Comparison of ENCODE assay signal across 9 mouse cellular contexts in genomic region chr5:125071919-125072318, GRCm38 (mm10).
DNase-seq lines count a peak whose midpoint lies in the region; ATAC-seq lines count a peak whose summit lies in the region.
"Had no signal": no experiment of that assay in that cellular context is flagged by ENCODE, and none has a peak within 500 bp of the region (broad histone marks: within the 10 kb centered on the region; RNA-seq: fewer than 3 reads in every experiment).

No protein-coding gene starts in this region.

- peaks cover 88% of the 10 kb centered on the region for H3K36me3 ChIP-seq in embryonic facial prominence, embryonic 13.5 days
- no peaks in the 10 kb centered on the region for H3K36me3 ChIP-seq in intestine, embryonic 16.5 days (ENCODE audit: control insufficient read depth, insufficient read depth, low read length)
- H3K36me3 ChIP-seq in midbrain, embryonic 11.5 days (ENCODE audit: control insufficient read depth, insufficient read depth, low read length): peaks cover under 1% of the 10 kb centered on the region; the same call in 1 of the 2 replicates
- H3K36me3 ChIP-seq in midbrain, embryonic 13.5 days: peaks cover 26% of the 10 kb centered on the region

- no peak for ATAC-seq in embryonic facial prominence, embryonic 13.5 days (ENCODE audit: insufficient number of reproducible peaks, insufficient read depth, low FRiP score, low TSS enrichment, low read depth)
- ATAC-seq in intestine, embryonic 16.5 days: no peak
- ATAC-seq in midbrain, embryonic 11.5 days (ENCODE audit: low FRiP score): no peak
- no peak for ATAC-seq in midbrain, embryonic 13.5 days

- peak overlapping the region; percentile 51 for H3K27ac ChIP-seq in embryonic facial prominence, embryonic 13.5 days
- H3K27ac ChIP-seq in intestine, embryonic 16.5 days (ENCODE audit: low read length): peak overlapping the region; percentile 37
- no peak overlapping the region for H3K27ac ChIP-seq in midbrain, embryonic 11.5 days (ENCODE audit: low read depth, low read length)
- no peak overlapping the region for H3K27ac ChIP-seq in midbrain, embryonic 13.5 days
- H3K27ac ChIP-seq: liver, embryonic 14.5 days had no signal

- H3K9me3 ChIP-seq in embryonic facial prominence, embryonic 13.5 days: no peaks in the 10 kb centered on the region
- no peaks in the 10 kb centered on the region for H3K9me3 ChIP-seq in intestine, embryonic 16.5 days (ENCODE audit: control insufficient read depth, low read length)
- no peaks in the 10 kb centered on the region for H3K9me3 ChIP-seq in midbrain, embryonic 11.5 days (ENCODE audit: control insufficient read depth, low read length)
- H3K9me3 ChIP-seq in midbrain, embryonic 13.5 days: no peaks in the 10 kb centered on the region

- peaks cover 35% of the 10 kb centered on the region for H3K4me1 ChIP-seq in embryonic facial prominence, embryonic 13.5 days
- H3K4me1 ChIP-seq in intestine, embryonic 16.5 days (ENCODE audit: control insufficient read depth, insufficient read depth, low read length): peaks cover 54% of the 10 kb centered on the region
- H3K4me1 ChIP-seq in midbrain, embryonic 11.5 days (ENCODE audit: control insufficient read depth, insufficient read depth, low read length): no peaks in the 10 kb centered on the region
- H3K4me1 ChIP-seq in midbrain, embryonic 13.5 days (replicated peaks): peaks cover 34% of the 10 kb centered on the region

- DNase-seq in kidney, postnatal 10 days: peak; percentile 69
- DNase-seq in kidney, adult 8-10 months: no peak
- DNase-seq in lung, postnatal 4 days: peak; percentile 83 to 91
- DNase-seq in midbrain, embryonic 11.5 days (ENCODE audit: low spot score, missing footprints): no peak
- no peak for DNase-seq in right cerebral cortex, adult 18-20 months

- 0 out of 2 replicates have a peak overlapping the region, but pooled peaks have one; percentile 27 for H3K9ac ChIP-seq in embryonic facial prominence, embryonic 13.5 days
- H3K9ac ChIP-seq in intestine, embryonic 16.5 days (ENCODE audit: low read depth, low read length): no peak overlapping the region
- no peak overlapping the region for H3K9ac ChIP-seq in midbrain, embryonic 11.5 days (ENCODE audit: low read length)
- no peak overlapping the region for H3K9ac ChIP-seq in midbrain, embryonic 13.5 days (replicated peaks)
- H3K9ac ChIP-seq: liver, embryonic 14.5 days had no signal

- H3K27me3 ChIP-seq in embryonic facial prominence, embryonic 13.5 days: no peaks in the 10 kb centered on the region
- no peaks in the 10 kb centered on the region for H3K27me3 ChIP-seq in intestine, embryonic 16.5 days (replicated peaks; ENCODE audit: control insufficient read depth, insufficient read depth, low read length)
- no peaks in the 10 kb centered on the region for H3K27me3 ChIP-seq in midbrain, embryonic 11.5 days (ENCODE audit: control insufficient read depth, insufficient read depth, low read length)
- H3K27me3 ChIP-seq in midbrain, embryonic 13.5 days: no peaks in the 10 kb centered on the region

- WGBS in embryonic facial prominence, embryonic 13.5 days: 67% methylated on average over 4 of the region's 4 CpGs
- 42% methylated on average over 4 of the region's 4 CpGs for WGBS in intestine, embryonic 16.5 days
- WGBS in midbrain, embryonic 11.5 days: 78% methylated on average over 4 of the region's 4 CpGs
- WGBS in midbrain, embryonic 13.5 days: 76% methylated on average over 4 of the region's 4 CpGs

- H3K4me2 ChIP-seq in embryonic facial prominence, embryonic 13.5 days: no peak overlapping the region
- no peak overlapping the region for H3K4me2 ChIP-seq in intestine, embryonic 16.5 days (ENCODE audit: low read depth, low read length)
- H3K4me2 ChIP-seq in midbrain, embryonic 11.5 days: no peak overlapping the region
- no peak overlapping the region for H3K4me2 ChIP-seq in midbrain, embryonic 13.5 days (replicated peaks)

- no peak overlapping the region for H3K4me3 ChIP-seq in embryonic facial prominence, embryonic 13.5 days
- H3K4me3 ChIP-seq in intestine, embryonic 16.5 days (ENCODE audit: low read length): no peak overlapping the region
- no peak overlapping the region for H3K4me3 ChIP-seq in midbrain, embryonic 11.5 days (ENCODE audit: low read depth, low read length)
- H3K4me3 ChIP-seq in midbrain, embryonic 13.5 days (replicated peaks): no peak overlapping the region

Comparison
In these comparisons a context has a peak if more than half of its experiments do, and no peak if none do; other contexts are left out.
1. DNase-seq: peak in kidney, postnatal 10 days (single experiment) and lung, postnatal 4 days (2 of 2); none in kidney, adult 8-10 months (0 of 2), midbrain, embryonic 11.5 days (single experiment) and right cerebral cortex, adult 18-20 months (single experiment).
2. H3K27ac ChIP-seq: peak in embryonic facial prominence, embryonic 13.5 days (single experiment) and intestine, embryonic 16.5 days (single experiment); none in midbrain, embryonic 11.5 days (single experiment) and midbrain, embryonic 13.5 days (single experiment).